Mouse (Mus musculus): ENCODE measurements at regions not wholly inside any gene's neighbourhood (a gene's known extent, or its start where the extent isn't known, plus 50 kb on each side); places are given as distances from the start of the nearest gene placed in this dataset.
"Not testable (repeated sequence)": the region's sequence is repeated elsewhere in the genome, so short reads cannot be mapped to it uniquely, and the experiment has no call there.

DNA sequence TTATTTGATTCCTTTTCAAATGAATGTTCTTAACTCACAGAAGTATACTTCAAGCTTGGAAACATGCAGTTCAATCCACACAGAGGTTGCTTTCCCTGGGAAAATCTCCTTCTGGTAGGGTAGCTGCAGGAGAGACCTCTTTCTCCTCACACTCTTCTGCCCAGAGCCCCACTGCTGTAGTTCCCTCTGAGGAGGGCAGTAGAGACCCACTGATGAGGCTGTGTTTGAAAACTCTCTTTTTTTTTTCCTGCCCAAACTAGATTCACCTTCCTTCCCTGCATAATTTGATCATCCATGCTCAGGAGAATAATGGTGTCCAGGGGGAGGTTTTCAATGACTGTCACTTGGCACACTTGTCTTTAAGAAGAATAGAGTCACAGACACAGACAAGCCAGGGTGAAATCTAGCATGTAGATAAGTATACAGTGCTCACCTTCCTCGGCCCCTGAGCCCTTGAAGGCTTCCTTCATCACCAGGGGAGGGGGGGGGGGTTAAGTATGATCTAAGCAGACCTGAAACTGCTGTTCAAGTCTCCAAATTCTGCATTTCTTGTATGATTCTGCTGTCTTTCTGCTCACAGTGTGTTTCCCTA lies 457.3 kb upstream of the Nrsn1 start:
- peak; percentile 58 for ATAC-seq (ENCODE audit: low TSS enrichment)

DNA sequence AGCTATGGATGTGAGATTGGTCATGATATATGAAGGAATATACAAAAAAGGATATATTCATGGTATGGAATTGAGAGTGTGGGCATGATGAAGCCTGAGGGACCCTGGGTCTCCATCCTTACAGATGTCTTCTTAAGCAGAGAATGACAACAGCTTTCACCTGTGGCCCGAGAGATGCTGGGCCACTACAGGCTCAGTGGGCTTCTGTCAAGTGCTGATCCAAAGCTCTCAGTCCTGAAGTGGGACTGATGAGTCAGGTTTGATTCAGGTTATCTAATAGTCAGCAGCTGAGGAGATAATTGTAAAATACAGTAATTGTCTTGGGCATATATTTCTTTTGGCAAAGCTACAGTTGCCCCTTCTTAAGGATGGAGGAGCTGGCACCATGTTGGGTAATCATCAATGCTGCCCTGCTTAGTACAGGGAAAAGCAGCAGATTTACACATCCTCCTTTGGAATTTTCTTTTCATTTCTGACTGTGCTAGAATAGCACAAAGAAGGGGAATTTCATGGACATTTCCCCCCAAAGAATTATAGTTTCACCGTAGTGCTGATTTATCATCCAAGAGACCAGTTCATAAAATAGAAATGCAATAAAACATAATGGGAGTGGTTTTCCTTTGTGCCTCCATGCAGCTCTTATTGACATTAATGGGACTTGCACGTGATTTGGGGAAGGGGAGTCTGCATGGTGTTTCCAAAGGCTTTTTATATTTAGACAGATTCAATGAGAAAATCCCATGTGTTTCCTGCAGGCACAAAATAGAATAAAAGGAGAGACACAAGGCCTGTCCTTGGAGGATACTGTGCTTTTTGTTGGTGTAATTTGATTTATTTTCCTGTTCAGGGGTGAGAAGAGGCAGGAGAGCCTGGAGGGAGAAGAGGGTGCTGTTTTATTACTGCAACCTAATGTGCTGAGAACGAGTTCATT lies 452.6 kb upstream of the Nrsn1 start:
- no peak for ATAC-seq (ENCODE audit: low TSS enrichment)

DNA sequence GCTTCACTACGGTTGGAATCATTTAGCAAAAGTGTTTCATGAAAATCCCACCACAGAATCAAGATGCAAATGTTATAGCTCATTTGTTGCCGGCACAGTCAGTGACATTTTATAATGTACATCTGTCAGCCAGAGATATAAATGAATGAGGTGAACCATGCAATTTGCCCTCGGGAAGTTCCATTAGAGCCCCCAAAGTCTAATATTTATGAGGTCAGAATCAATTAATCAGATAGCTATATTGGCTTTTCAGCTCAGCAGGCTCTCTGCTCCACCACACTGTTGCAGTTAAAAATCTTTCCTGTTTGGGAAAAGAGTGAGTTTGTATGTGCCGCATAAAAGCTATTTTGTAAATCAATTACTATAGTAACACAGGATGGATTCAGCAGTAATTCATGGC lies 430.7 kb upstream of the Nrsn1 start:
- no peak for ATAC-seq (ENCODE audit: low TSS enrichment)

DNA sequence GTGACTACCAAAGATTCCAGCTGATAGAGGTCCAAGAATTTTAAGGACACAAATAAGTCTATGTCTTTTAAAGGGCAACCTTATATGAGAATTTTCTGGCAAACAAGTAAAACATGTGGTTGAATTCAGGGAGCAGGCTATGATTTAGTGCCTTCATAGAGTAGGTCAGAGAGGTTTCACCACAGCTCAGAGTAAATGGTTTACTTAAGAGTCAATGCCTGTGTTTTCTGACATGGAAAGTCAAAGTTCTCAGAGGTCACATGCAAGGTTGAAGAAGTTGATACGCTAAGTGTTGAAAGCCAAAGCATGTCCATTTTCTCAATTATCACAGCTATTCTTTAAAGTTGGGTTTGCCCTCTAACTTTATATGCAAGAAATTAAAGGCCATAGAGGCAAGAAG lies 425.7 kb upstream of the Nrsn1 start:
- no peak for ATAC-seq (ENCODE audit: low TSS enrichment)

DNA sequence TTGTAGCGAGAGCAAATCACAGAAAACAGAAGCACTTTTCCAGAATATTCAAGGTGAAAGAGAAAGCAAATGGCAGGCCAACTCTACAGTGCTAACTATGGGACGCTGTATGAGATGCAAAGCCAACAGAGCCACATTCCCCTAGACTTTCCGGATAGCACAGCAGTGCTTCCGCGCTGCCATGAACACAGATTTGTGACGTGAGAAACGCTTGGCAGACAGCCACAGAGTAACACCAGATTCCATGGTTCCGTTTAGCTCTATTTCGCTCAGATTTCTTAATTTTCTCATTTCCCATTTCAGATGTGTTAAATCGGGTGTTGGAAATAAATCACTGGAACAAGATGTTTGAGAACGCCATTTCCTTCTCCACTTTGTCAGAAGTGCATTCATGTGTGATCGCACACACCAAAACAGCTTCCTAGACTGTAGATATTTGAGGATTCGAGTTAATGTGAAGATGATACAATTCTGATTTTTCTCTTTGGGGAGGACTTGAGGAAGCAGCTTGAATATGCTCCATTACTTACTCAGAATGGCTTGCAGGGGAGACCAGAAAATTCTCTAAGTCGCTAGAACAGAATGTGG lies 424.8 kb upstream of the Nrsn1 start:
- ATAC-seq (ENCODE audit: low TSS enrichment) = peak; percentile 93

DNA sequence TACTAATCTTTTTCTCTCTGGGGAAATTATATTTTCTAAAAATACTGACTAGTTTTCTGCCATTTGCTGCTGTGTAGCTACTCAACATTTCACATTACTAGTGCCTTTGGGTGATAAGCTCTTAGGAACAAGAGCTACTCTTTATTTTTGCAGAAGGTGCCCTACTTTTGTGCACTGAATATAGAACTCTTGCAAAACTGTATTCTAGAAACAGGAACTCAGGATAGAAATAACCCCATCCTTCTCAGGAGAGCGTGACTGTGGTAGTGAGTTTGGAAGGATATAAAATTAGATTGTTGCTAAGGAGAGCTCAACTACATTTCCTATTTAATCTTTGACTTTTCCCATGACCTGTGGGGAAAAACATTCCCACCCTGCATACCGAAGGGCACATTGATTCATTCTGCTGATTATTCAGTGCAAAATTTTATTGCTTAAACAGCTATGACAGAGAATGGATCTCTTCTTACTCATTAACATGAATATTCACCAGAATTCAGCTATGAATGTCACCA lies 408.0 kb upstream of the Nrsn1 start:
- peak; percentile 96 for ATAC-seq (ENCODE audit: low TSS enrichment)

DNA sequence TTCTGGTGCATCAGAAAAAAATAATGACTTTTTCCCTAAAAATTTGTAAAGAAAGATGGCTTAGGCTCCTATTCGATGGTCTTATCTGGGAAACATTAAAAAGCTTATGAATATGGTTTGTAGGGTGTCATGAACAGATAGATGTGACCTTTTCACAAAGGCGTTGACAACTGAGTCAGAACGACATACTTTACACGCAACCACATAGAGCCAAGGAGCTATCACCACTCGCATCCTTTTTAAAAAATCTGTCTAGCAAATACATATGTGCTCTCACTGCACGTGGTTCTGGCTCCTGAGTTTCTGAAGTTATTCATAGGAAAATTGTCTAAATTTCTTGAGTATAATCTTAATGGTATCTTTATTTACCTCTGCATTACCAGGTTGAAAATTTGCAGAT lies 404.9 kb upstream of the Nrsn1 start:
- ATAC-seq (ENCODE audit: low TSS enrichment) = no peak

DNA sequence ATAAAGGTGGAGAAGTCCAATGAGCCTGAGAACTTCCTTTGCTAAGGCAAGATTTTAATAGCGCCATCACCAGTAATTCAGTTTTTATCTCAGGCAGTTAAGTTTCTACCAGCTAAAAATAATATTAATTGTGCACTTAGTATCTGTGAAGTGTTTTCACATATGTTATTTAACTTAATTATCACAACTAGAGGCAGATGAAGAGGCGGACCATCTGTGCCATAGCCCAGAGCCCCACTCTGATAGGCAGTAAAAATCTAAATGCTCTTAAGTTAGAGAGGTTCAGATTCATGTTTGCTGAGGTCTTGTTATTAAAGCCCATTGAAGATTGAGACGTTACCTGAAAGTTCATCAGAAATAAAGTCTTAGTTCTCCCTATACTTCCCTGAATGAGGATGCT lies 395.7 kb upstream of the Nrsn1 start:
- no peak for ATAC-seq (ENCODE audit: low TSS enrichment)

DNA sequence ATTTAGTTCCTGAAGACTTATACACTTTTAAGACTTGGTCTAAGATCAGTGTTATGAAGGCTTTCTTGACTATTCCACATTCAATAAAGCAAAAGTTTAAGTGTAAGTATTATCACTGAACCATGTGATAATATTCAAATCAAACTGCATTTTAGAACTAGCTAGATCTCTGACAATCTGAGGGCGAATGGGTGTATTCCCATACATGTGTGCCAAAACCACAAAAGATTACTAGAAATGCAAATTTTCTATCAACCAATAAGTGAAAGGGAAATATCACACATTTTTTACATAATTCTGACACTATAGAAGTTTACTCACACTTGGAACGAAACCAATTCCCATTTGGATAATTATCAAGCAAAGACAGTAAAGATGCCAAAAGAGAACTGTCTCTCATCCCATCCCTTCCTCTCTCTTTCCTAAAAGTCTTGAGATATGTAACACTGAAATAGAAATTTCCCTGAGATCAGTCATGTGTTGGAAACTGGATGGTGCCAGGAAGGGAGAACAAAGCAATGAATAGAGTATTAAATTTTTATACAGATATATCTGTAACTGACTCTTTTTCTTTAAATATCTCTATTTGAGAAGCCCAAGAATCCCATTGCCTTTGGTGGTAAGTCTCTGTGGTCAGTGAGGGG lies 394.8 kb upstream of the Nrsn1 start:
- ATAC-seq (ENCODE audit: low TSS enrichment) = no peak

DNA sequence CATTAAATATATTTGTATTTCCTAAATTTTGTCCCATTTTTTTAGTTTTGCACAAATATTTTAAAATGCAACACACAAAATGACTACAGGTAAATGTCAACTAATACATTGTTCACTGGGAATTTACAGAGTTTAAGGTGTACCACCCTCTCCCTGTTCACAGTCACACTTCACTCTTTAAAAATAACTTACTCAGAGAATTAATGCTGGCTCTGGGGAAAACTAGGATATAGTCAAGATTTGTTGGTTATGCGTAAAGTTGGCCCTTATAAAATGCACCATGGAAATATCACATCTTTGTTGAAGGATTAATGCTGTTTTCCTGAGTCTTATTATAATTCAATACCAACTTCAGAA lies 378.1 kb upstream of the Nrsn1 start:
- ATAC-seq (ENCODE audit: low TSS enrichment) = no peak

DNA sequence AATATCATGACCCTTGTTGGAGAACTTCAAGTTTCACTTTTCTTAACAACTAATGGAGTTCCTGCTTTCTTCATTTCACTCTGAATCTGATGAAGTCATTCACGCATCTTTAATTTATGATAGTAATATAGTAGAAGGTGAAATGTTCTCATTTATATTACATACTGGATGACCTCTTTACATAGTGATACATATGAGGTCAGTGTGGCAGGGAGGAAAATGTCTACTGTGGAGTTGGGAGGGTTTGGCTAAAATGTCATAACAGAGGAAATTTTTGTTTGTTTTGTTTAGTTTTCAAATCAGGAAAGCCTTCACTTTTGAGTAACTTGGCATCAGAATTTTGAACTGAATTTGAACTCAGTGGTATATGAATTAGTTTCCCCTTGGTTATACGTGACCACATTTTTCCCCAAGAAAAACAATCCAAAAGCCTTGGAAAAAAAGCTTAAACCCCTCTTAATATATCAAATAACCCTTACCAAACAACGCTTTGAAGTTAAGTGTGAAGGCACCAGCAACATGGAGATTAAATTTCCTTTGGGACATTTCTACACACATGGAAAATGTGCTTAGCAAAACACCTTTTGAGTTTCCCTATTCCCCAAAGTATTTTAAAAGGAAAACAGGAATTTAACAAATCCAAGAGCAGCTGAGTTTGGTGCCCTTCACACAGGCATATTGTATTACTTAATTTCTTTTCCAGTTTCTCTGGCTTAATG lies 377.6 kb upstream of the Nrsn1 start:
- ATAC-seq (ENCODE audit: low TSS enrichment) = no peak

DNA sequence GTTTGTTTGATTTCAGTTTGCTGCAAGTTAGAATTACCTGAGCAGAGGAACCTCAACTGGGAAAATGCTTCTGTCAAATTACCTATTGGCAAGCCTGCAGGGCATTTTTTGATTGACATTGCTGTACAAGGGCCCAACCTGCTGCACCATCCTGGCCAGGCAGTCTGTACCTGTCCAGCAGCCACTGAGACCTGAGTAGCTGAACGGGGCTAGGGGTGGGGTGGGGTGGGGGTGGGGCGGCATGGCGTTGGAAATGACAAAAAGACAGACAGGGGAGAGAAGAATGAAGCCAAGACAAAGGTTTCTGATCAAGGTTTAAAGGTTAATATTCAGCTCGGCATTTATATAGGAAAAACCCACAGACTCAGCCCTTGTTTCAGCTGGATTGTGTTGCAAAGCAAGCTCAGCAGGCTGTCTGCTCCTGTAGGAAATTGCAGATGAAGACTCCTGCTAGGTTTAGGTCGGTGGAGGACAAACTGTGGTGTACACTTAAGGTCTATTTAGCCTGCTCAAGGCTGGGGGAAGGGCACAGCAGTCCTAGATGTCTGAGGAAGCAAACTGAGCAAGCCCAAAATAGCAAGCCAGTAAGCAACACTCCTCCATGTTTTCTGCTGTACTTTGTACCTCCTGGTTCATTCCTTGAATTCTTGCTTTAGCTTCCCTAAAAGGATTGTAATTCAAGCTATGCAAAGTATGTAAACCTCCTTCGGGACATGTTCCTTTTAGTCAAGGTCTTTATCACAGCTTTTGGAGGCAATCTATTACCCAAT lies 369.4 kb upstream of the Nrsn1 start:
- ATAC-seq (ENCODE audit: low TSS enrichment) = peak; percentile 85

DNA sequence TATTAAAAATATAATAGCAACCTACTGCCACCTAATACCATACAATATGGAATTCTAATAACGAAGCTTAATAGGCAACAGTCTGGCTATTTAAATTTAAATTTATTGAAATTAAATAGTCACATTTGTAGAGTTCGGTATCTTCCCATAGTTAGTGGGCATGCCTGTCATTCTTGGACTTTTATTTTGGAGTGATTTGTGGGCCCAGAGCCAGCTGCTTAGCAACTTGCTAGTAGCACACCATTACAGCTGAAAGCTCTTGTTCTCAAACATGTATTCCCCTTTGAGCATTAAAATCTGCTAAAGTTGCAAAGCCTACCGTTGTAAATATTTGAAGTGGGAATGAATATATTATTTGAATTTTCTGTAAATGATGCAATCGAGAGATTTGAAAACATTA lies 359.2 kb upstream of the Nrsn1 start:
- no peak for ATAC-seq (ENCODE audit: low TSS enrichment)

DNA sequence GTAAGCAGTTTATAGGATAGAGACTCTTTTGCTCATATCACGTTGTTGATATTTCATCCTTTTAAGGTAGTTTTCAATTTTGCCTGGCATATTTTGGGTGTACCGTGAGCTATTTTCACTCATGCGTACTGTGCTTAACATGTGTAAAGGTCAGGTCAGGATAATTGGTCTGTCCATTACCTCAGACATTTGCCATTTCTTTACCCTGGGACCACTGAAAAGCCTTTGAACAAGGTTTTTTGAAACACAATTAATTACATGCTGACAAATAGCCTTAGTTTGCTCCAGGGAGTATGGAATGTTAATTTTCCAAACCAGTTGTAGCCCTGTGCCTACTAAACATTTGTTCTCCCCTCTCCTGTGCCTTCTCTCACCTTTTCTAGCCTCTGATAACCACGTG lies 347.3 kb upstream of the Nrsn1 start:
- ATAC-seq (ENCODE audit: low TSS enrichment) = no peak

DNA sequence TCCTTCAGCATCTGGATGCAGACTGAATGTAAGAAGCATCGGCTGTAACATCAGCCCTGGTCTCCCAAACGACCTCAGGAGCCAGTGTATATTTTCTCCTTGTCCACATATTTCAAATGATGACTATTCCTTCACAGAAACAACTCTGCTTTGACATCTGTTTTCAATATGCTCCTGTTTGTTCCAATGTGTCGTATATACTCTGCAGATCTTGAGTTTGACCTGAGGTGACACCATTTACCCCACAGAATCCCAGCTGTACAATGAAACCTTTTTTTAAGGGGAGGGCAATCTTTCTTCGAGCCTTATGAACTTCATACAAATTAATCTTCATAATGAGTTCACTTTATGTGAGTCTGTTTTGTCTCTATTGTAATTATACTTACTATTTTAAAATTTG lies 341.7 kb upstream of the Nrsn1 start:
- no peak for ATAC-seq (ENCODE audit: low TSS enrichment)

DNA sequence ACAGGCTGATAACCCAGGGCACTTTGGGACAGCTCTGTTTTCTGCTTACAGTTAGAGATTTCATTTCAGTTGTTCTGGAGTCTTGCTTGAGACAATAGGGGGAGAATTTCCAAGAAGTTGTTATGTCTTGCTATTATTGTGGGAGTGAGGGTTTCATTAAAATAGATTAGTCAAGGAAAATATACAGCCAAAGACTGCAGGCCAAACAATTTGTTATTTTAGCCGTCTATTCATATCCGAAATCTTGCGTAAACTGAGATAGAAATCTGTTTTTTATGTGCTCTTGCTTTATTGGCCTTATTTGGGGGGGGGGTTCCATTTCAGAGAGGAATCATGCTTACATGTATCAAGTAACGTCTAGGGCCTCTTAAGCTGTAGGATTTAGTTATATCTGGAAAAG lies 339.3 kb upstream of the Nrsn1 start:
- no peak for ATAC-seq (ENCODE audit: low TSS enrichment)

DNA sequence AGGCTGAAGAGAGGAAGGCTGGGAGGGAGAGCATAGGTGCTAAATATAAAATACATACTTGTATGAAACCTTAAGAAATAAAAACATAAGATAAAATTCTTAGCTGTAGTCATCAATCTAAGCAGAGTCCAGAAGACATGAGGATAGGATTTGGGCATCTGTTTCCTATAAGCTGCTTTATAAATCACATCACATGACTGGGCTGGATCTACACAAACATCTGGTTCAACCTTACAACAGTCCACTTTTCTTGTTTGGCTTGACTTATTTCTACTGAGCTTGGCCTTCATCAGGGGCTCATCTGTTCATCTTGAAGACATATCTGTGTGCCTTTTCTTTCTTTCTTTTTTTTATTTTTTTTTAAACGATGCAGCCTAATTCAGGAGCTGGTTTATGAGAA lies 338.9 kb upstream of the Nrsn1 start:
- no peak for ATAC-seq (ENCODE audit: low TSS enrichment)

DNA sequence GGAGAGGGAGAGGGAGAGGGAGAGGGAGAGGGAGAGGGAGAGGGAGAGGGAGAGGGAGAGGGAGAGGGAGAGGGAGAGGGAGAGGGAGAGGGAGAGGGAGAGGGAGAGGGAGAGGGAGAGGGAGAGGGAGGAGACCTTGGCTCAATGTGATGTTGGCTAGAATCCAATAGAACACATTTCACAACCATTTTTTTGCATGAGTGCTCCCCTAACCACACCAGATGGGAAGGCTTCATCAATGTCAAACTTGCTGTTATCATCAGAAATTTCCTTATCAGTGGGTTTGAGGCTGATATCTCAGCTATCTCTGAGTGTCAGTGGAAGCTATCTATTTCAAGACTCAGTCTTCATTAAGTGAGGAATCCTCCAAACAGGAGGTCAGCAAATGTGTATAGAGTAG lies 331.0 kb upstream of the Nrsn1 start:
- not testable (repeated sequence) for ATAC-seq (ENCODE audit: low TSS enrichment)

DNA sequence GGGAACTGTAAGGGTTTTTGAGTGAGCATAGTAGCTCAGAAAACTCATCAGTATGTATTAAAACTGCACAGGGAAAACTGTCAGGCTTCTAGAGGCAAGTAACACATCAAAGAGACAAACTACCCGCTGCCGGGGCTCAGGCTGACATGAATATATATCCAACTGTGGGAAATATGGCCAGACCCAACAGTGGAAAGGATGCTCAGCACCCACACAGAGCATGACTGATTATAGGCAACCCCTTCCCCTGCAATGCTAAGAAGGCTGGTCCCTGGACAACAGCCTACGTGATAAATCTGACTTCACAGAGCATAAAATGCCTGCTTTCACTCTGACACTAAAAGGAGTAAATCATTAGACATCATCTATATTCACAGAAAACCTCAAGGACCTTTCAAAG lies 324.3 kb upstream of the Nrsn1 start:
- ATAC-seq (ENCODE audit: low TSS enrichment) = no peak

DNA sequence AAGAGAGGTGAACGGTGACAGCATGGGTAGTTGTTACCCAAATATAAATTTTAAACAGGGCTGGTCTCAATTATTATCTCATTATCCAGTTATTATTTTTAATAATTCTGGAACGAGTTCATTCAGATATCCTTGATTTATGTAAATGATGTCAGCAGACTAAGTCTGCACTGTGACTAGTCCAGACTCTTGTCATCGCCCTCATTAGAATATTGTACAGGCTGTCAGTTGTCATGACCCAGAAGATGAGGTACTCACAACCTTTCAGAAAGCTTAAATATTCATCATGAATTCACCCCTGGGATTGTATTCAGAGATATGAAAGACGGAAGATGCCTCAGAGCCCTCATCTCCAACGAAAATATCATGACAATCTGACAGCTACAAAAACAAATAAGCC lies 300.3 kb upstream of the Nrsn1 start:
- no peak for ATAC-seq (ENCODE audit: low TSS enrichment)

DNA sequence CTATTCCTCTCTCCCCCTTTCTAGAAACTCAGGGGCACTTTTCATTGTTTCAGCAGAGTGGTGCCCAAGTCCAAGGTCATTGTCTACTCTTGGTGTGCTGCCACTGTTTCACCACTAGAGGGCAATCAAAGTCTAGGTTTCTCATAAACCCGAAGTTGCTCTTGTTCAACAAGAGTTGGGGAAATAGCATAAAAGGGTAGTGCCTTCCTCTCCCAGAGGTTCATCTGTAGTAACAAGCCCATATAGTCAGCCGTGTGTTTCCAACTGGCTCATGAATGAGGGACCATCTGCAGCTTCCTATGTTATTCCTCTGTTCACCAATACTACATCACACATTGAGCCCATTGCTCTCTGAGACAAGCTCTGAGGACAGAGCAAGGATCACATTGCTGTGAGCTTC lies 292.4 kb upstream of the Nrsn1 start:
- ATAC-seq (ENCODE audit: low TSS enrichment) = peak; percentile 79
